Mouse (Mus musculus): ENCODE results near the gene Amdhd2.

The Amdhd2 gene

DNA sequence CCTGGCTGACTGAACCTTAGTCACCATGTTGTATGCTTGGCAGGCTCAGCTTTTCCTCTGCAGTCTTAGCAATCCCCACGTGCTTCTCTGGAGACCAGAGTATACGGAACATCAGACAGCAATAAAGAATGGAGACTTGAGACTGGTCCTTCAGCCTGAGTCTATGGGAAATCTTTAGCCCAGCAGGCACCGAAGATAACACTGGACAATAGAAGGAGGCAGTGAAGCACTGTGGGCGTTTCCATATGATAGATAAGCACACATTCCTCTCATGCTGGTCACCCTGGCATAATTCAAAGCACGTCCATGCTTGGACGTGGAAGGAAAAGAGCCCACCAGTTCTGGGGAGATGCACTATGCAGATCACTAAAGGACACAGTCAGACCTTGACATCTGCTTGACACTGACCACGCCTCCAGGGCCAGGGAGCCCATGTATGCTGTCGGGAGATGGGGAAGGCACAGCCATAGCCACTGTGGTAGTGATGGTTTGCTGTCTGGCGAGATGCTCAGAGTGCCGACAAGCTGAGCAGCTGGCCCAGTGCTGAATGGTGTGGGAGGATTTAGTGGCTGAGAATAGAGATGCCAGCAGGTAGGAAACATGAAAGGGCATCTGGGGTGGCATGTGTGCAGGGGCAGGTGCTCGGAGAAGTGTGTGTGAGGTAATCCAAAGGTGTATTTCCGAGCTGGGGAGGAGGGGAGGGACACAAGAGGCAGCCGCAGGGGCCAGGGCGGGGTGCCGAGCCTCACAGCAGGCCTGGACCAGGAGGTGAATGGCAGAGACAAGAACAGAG lies 33.7 kb upstream of the Amdhd2 start:
- DNase-seq (ENCODE audit: low spot score): peak; percentile 24

DNA sequence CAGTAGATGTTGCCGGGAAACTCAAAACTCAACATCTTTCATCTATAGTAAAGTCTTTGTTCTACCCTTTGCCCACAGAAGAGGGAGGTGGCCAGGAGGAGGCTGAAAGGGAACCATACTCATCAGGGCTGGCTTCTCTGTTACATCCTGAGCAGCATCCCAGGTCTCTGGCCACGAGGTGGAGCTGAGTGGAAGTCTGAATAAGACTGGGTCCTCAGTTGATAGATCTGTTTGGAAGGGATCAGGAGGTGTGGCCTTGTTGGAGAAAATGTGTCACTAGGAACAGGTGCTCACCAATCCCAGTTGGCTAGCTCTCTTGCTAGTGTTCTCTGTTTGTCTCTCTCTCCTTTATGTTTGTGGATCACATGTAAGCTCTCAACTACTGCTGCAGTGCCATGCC lies 31.8 kb upstream of the Amdhd2 start:
- DNase-seq (ENCODE audit: low spot score): no peak

DNA sequence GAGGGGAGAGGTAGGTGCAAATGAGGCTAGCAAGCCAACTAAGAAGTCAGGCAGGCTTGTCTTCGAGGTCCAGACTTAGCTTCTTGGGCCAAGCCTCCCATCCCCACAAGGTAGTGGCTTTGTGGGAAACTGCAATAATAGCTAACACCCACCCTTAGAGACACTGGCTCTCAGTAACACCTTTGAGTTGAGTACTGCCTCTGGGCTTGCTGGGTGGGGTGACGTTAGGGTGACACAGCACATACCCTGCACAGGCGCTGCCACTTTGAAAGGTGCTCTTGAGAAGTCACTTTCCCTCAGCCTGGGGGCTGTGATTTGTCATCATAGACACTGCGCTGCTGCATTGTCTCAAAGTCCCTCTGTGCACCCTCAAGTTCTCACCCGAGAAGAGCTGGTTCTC lies 30.2 kb upstream of the Amdhd2 start:
- no peak for DNase-seq (ENCODE audit: low spot score)

DNA sequence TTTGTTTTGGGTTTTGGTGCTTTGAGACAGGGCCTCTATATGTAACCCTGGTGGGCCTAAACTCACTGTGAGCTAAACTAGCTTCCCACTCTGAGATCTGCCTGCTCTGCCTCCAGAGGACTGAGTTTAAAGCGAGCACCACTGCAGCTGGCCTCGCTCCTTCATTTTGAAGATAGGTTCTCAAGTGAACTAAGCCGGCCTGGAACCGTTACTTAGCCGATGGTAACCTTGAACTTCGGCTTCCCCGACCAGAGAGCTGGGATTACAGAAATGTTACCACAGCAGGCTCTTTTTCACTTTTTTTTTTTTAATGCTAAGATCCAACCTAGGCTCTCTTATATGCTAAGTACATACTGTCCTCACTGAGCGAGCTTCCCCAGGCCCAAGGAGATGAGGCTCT lies 29.7 kb upstream of the Amdhd2 start:
- DNase-seq (ENCODE audit: low spot score): no peak

DNA sequence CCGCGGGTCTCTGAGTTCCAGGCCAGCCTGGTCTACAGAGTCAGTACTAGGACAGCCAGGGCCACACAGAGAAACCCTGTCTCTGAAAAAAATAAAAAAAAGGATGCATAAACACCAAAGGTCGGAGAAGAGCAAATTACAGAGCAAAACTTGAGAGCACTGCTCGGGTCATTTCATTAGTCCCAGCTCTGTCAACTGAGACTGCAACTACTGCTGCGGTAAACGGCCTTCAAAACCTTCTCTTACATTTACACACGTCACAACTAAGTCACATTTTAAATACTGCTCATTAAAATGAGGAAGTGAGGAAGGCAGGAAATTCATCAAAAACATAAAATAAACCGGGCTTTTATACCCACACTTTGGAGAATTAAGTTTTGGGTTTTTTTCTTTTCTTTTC lies 29.3 kb upstream of the Amdhd2 start:
- no peak for DNase-seq (ENCODE audit: low spot score)

GRCm38 (mm10) chr17:24191481-24191880 lies 27.9 kb upstream of the Amdhd2 start:
- no peak for DNase-seq (ENCODE audit: low spot score)

- DNase-seq (ENCODE audit: low spot score): no peak
These were observed 27.4 kb upstream of the Amdhd2 start for GRCm38 (mm10) chr17:24190934-24191333.

DNA sequence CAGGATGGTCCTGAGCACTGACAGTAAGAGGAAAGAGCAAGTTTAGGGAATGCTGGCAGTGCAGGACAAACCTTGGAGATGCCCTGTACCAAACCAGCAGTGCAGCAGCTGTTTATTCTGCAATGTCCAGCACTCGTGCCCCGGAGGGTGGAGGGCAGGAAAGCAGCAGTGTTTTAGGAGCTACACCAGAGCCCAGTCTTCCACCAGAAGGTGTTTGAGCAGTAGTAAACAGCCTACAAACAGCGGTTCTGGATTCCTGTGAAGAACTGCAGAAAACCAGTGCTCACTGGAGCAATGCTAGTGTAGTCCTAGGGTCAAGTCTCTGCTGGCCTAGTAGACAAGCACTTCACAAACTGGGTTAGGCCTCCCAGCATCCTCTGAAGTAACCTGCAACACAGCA lies 10.7 kb upstream of the Amdhd2 start:
- no peak for DNase-seq (ENCODE audit: low spot score)

DNA sequence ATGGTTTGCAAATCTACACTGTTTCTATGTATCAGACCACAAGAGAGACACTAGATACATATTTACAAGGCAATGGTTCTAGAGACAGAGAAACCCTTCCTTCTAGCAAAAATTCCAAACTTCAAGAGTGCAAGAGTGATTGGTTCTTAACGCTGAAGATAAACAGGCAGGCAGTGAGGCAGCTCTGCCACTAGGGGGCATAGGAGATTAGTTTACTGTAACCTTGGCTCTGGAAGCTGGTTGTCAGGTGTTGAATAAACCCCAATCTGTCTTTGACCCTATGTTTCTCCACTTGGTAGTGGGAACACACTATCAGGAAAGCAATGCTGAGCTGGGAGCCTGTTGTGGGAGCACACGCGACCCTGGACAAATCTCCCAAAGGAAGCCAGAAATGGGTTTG lies 9.9 kb upstream of the Amdhd2 start:
- DNase-seq (ENCODE audit: low spot score): no peak

- DNase-seq (ENCODE audit: low spot score): no peak
These were observed 8.2 kb upstream of the Amdhd2 start for GRCm38 (mm10) chr17:24171738-24172137.

DNA sequence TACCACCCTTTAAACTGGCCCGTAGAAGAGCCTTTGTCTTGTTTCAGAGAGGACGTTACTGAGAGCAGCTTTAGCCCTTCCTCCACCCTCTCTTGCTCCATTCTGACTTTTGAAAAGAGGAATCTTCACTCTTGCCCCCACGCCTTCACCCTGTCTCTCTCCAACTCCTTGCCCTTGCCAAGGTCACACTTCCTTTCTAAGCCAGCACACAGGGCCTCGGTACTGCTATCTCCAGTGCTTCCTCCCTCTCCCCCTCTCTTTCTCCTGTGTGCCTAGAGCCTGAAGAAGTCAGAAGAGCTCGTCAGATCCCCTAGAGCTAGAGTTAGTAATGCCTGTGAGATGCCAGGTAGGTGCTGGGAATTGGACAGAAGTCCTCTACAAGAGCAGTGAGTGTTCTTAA lies 7.2 kb upstream of the Amdhd2 start:
- no peak for DNase-seq (ENCODE audit: low spot score)

DNA sequence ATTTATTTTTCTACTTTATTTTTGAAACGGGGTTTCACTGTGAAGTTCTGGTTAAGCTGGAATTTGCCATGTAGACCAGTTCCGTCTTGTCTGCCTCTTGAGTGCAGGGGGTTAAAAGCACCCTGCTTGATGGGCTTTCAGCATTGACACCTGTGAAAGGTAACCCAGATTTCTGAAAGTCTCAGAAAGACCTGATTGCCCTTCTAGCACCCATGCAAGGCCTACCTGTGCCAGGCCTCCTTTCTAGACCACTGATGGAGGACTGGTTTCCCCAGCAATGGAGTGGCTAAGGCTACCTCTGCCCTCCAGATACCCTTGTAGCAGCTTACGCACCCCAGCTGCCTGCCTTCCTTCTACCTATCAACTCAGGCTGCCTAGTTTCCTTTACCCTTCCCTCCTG lies 6.6 kb upstream of the Amdhd2 start:
- no peak for DNase-seq (ENCODE audit: low spot score)

GRCm38 (mm10) chr17:24169317-24170065 lies 5.9 kb upstream of the Amdhd2 start, which contains the start of gene Atp6v0c:
TSS of gene Atp6v0c (minus strand) at chr17:24169702.
- DNase-seq (ENCODE audit: low spot score): peak; percentile 94

GRCm38 (mm10) chr17:24168590-24169277 lies 5.2 kb upstream of the Amdhd2 start:
- peak; percentile 74 for DNase-seq (ENCODE audit: low spot score)

DNA sequence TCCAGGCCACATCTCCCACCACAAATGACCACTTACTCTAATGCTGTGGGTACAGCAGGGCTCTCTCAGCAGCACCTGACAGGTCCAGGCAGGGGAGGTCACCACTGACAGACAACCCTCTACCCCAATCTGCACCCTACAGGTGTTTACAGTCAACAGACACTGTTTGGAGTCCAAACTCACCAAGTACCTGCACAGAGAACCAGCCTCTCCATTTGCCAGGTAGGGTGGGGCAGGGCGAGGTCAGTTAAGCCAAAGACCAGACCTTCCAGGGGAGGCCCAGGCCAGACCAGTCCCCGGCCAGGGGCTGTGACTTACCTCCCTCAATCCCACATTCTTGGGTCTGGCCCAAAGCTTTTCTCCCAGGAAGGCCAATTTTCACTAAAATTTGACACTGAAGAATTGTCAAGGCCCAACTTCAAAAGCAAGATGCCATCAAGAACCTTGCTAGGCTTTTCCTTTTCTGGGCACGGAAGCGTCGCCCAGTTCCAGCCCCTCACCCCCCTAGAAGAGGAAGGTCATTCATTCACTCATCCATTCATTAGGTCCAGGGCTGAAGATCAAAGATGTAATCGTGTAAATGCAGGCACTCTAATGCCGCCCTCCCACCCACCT lies 4.4 kb upstream of the Amdhd2 start:
- DNase-seq (ENCODE audit: low spot score): no peak

- no peak for DNase-seq (ENCODE audit: low spot score)
These were observed 3.6 kb upstream of the Amdhd2 start for GRCm38 (mm10) chr17:24167120-24167519.

DNA sequence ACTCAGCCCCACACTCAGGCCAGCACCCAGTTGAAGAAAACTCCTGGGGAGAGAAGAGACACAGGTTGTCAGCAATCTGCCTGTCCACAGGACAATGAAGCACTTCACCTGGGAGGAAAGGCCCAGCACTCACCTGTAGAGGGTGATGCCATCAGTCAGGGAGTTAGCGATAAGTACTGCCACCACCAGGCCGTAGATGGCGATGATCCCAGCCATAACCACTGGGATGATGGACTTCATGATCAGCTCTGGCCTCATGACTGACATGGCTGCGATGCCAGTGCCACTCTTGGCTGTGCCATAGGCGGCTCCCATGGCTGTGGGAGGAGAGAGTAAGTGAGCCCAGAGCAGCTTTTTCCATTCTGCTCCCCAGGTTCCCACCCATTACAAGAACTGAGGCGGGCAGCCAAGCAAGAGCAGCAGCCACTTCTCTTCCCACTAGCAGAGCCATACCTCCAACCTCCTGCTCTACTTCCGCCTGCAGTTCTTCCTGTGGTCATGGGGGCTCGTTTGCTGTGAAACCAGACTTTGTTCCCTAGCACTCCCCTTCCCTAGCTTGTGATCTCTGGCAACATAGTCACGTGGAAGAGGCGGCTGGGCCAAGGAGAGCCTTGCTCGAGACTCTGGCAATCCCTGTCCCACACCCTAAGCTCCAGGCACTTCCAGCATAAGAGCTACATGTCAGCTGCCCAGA lies 1.1 kb upstream of the Amdhd2 start:
- no peak for DNase-seq (ENCODE audit: low spot score)

DNA sequence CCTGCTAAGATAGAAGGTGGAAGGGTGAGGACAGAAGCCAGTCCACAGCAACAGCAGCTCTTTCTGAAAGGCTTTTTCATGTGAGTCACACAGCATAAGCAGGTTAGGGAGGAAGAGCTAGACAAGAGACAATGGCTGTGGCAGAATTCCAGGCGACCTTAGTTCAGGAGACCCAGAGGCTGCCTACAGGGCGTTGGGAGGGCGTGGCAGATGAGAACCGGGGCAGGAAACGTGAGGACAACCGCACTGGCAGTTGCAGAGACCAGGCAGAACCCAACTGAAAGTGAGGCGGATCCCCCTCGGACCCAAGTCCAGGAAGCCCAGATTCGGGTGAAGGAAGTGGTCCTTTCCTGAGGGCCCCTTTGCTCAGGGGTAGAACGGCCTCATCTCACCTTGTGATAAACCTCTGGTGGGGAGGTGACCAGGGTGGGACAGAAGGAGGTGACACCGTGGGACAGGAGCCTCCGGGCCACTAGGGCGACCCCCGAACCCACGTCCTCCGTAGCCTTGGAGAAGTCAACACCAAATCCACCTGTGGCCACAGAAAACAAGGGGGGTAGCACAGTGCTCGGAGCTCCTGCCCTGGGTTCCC lies 886 bp downstream of the Amdhd2 start:
- no peak for DNase-seq (ENCODE audit: low spot score)

GRCm38 (mm10) chr17:24161466-24161865 lies 2.1 kb downstream of the Amdhd2 start:
- DNase-seq (ENCODE audit: low spot score): no peak

DNA sequence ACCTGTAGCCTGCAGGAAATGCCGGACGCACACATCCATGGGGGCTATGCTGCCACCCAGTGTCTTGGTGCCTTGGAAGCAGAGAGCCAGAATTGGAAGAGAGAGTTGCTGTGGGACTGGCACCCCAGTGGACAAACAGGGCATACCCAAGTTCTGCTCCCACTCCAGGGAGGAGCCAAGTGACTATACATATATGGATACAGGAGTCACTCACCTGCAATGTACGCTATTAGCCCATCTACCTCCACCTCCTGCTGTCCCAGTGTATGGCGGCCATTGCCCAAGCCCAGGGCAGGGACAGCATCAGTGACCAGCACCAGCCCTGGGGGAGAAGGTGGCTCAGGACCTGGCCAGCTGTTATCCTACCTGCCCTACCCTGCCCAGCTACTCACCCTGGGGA lies 6.0 kb downstream of the Amdhd2 start:
- no peak for DNase-seq (ENCODE audit: low spot score)

DNA sequence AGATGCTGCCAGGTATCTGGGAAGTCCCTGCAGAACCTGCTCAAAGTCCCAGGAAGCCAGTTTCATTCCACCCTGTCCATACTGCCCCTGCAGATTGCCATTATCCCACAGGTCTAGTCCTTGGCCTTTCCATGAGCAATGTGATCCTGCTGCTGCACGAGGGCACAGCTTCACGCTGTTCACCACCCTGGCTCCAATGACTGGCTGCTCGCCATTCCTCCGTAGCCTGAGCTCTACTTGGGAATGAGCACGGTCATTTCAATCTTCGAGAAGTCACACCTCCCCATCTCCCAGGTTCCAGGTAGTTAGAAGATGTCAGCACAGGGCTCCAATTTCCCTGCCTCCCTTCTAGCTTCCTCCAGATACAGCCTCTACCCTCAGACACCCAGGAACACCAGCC lies 6.4 kb downstream of the Amdhd2 start:
- DNase-seq (ENCODE audit: low spot score): no peak

DNA sequence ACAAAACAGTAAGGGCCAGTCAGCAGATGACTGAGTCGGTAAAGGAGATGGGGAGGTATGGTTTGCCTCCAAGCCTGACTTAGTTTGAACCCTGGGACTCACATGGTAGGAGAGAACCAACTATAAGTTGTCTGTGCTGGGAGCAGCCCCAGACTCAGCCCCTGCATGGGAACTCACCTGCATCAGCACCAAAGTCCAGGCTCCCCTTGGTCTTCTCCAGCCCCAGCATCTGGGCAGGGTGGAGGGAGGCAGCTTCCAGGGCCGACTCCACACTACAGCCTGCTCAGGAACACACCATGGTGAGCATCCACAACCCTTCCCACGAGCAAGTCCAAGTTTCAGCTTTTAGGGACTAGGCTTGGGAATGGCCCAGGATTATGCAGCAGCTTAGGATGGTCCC lies 7.2 kb downstream of the Amdhd2 start:
- DNase-seq (ENCODE audit: low spot score): no peak
